Mouse (Mus musculus) layer of hippocampus, adult 18-20 months (tissue): Measurements from ENCODE around the gene Agbl5. TPM values are rescaled to one million over a fixed set of nuclear protein-coding genes. Genes with fewer than 3 reads are reported as not detected.
"Not testable (repeated sequence)": the region's sequence is repeated elsewhere in the genome, so short reads cannot be mapped to it uniquely, and the experiment has no call there.

ENCODE experiments used
- DNase-seq, 2 experiments: peaks; one replicate each; pipeline ENCODE4 v3.0.0; 2022; ENCODE audit warnings: low spot score in 2 of 2
- long read RNA-seq: library from polyadenylated mRNA; stranded (forward); transcript quantifications from one replicate; pipeline ENCODE4 v2.0.0, GENCODE M21; 2021
- total RNA-seq, 2 experiments: library from RNA; stranded (reverse); gene quantifications; 2 replicates each; pipeline ENCODE4 v1.2.3; 2021

Gene Agbl5
- total RNA-seq = 10 to 100 TPM; 11.5 to 13.3 TPM
- long read RNA-seq, partial matches to known transcripts = 4 of 9 reads
- long read RNA-seq, other reads (novel, unspliced or antisense) = 4 of 9 reads

- DNase-seq = peak; percentile 90 to 97
Observed at GRCm38 (mm10) chr5:30888337-30889087, at the start of gene Agbl5. Gene Agbl5, plus strand, starts transcription at chr5:30888694.

DNA sequence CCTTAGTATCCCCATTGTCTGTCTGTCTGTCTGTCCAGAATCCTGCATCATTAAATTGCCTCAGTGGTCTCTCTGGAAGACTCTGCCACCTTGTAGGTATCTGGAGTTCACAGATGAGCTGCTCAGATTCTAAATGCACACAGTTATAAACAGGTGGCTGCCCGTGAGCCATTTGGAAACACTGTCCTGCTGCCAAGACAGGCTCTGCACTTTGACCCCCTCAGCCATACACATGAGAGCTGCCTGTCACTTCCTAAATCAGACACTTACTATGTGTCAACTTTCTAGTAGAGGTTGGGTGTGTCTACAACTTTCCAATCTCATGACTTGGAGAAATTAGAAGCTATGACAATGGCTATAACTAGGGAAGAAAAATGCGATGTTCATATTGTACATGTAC lies 48.8 kb upstream of the Agbl5 start:
- DNase-seq = no peak

DNA sequence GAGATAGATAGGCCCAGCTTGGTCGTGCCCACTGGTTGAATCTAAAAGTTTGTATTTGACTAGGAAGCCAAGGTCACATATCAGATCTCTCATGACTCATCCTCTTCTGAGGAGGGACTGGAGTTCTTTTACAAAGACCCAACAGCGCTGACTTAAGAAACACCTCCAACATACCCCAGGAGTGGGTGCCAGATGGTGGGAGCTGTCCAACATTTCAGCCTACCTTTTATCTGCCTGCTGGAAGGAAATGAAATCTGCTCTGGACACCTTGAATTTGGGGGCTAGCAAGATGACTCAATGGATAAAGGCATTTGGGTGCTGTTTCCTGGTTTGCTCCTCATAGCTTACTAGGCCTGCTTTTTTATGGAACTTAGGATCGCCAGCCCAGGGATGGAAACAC lies 46.6 kb upstream of the Agbl5 start:
- no peak for DNase-seq

DNA sequence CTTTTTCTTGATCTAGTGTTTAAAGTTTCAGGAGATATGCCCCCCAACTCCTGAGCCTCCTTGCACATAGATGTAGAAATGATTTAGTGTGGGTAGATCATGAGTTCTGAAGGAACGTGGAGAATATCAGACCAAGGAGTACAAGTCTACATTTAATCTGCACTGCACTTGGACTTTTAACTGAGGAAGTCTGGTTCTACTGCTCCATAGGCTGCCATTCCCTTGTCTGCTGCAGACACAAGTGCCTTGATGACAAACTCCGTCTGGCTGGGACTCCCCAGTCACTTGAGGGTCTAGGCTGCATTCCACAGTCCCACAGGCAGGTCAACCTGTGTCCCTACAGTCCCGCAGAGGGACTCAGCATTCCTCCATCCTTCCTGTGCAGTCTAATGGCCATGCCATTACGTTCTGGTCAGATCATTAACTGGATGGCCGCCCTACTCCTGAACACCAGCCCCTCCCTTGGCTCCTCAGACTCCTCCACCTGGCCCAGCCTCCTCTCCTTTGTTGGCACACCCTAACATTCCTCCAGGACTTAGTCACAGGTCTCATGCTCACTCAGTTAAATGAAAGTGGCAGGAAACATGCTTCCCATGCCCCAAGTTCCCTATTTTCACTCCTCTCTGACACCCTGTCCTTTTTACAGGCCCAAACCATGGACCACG lies 38.5 kb upstream of the Agbl5 start:
- no peak for DNase-seq

DNA sequence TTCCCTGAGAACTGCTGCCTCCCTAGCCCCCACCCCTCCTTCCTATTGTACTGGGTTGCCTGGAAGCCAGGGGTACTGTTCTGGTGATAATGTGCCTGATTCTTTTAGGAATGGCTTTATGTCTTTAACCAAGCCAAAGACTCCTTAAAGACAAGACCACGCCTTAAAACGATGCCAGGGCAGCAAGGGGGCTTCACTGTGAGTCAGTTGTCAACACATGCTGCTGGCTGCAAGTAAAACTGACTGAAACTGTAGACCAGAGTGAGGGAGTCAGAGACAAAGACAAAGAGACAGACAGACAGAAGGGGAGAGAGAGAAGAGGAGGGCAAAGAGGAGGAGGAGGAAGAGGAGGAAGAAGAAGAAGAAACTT lies 38.0 kb upstream of the Agbl5 start:
- DNase-seq = no peak

GRCm38 (mm10) chr5:30853522-30853921 lies 35.0 kb upstream of the Agbl5 start:
- DNase-seq = no peak

GRCm38 (mm10) chr5:30855674-30856073 lies 32.8 kb upstream of the Agbl5 start:
- DNase-seq = no peak

GRCm38 (mm10) chr5:30856124-30856523 lies 32.4 kb upstream of the Agbl5 start:
- DNase-seq = no peak

- no peak for DNase-seq
Observed at GRCm38 (mm10) chr5:30863852-30864251, 24.6 kb upstream of the Agbl5 start.

GRCm38 (mm10) chr5:30864322-30864721 lies 24.2 kb upstream of the Agbl5 start:
- DNase-seq = no peak

GRCm38 (mm10) chr5:30866871-30867270 lies 21.6 kb upstream of the Agbl5 start:
- no peak for DNase-seq

DNA sequence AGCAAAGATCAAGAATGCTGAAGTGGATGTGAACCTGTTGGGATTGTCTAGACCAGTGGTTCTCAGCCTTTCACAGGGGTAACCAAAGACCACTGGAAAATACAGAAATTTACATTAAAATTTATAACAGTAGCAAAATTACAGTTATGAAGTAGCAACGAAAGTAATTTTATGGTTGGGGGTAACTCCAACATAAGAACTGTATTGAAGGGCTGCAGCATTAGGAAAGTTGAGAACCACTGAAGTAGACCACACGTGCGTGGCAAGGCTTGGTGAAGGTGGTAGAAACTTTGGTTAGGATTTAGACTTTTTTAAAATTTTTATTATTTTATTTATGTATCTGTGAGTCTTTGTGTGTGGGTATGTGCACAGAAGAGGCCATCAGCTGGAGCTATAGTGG lies 20.8 kb upstream of the Agbl5 start, which contains the start of gene Tmem214:
Gene Tmem214 (plus strand): TSS at position 301 of the 400 bp plus-strand sequence.
- DNase-seq = no peak

DNA sequence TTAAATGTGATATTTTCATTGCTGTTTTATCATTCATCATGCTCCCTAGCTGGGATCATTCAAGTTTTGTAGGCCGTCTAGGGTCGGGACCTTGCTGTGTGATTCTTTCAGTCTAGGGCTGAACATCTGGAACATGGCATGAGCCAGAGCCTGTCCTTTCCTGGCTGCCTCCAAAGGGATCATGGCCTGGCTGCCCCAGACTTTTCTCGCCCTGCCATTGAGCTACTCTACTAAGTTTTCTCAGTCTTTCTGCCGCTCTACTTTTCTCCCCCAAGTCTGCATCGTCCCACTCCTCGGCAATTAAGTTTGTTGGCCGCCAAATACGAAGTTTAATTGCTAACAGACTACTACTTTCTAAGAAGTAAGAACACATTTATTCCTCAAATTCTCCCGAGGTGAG lies 19.5 kb upstream of the Agbl5 start:
- no peak for DNase-seq

DNA sequence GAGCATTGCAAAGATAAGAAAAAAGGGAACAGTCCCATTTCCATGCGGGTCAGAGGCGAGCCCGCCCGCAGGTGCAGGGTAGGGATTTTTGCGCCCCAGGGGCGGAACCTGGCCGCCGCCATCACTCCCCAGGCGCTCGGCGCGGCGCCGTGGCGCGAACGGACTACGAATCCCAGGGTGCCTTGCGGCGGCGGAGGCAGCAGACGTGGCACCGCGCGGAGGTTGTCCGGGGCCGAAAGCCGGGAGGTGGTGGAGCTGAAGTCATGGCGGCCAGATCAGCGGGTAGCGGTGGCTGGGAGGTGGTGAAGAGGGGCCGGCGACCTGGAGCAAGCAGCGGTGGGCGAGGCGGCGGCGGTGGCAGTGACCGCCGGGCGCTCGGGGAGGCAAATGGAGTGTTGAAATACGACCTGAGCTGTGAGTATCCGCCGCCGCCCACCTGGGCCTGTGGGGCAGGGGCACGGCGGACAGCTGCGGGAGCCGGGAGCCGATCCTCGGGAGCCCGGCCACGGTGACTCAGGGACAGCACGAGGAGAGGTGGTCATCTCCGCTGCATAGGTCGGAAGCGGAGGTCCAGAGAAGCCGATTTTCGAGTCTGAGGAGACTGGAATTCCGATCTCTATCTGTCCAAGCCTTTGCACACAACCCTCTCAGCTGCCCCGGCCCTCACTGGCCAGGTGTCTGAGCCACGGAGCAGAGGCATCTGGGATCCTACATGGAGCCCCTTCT lies 18.9 kb upstream of the Agbl5 start:
- DNase-seq = peak; percentile 89 to 93

DNA sequence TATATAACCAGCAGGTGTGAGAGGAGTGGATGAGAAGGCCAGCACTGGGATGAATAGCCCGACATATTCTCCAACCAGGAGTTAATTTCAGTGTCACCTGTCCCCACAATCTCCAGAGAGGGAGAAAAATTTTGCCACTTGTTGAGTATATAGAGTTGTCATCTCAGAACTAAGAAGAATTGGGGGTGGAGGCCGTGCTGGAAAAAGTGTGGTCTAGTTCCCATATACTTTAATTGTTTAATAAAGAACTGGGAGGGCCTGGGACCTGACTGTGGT lies 18.4 kb upstream of the Agbl5 start:
- no peak for DNase-seq

GRCm38 (mm10) chr5:30872574-30872973 lies 15.9 kb upstream of the Agbl5 start:
- no peak for DNase-seq

DNA sequence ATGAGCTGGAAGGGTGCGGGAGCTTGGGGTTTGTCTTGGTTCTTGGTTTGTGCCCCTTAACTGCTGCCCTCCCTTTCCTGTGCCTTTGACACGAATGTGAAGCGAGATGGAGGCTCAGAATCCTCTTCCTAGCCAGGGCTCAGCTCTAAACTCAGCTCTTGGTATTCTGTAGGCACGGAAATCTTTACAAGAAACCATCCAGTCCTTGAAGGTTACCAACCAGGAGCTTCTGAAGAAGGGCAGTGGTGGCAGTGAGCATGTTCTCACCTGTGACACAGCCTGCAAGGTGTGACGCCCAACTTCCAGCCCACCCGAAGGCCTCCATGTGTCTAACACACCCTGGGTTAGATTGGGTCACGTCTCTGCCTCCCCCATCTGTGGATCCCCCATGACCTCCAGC lies 14.1 kb upstream of the Agbl5 start:
- no peak for DNase-seq

DNA sequence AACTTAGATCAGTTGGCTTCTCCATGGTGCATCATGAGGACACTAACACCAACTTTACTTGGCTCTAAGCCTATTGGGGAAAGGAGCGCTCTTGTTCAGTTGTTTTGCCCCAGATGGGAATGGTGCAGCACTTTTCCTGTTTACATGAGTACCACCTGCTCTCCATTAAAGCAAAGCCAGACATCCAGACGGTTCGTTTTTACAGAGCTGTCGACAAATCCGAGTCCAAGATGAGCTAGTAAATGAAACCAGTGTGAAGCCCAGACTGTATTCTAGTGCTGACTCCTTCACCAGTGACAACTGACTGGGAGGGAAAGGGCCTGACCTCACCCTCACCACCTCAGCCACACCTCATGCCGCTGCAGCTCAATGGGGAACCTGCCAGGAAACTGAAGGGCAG lies 9.9 kb upstream of the Agbl5 start:
- DNase-seq = peak; percentile 31 to 73

- no peak for DNase-seq
Observed at GRCm38 (mm10) chr5:30879347-30879943, 9.0 kb upstream of the Agbl5 start.

- not testable (repeated sequence) for DNase-seq
Observed at GRCm38 (mm10) chr5:30881839-30882238, 6.7 kb upstream of the Agbl5 start.

DNA sequence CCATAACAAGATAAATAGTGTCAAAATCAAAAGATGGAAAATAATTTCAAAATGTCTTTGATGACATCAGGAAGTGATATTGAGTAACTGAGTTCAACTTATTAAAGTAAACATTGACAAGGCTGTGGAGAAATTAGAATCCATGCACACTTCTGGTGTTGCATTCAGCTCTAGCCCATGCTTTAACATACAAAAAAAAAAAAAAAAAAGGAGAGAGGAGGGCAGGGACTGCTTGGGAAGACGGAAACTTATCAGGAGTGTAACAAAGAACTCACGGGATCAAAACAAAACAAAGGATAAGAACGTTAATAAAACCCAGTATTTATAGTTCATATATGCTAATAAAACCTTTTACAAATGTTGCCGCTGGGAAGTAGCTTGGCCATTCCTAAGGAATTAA lies 2.3 kb upstream of the Agbl5 start:
- no peak for DNase-seq

DNA sequence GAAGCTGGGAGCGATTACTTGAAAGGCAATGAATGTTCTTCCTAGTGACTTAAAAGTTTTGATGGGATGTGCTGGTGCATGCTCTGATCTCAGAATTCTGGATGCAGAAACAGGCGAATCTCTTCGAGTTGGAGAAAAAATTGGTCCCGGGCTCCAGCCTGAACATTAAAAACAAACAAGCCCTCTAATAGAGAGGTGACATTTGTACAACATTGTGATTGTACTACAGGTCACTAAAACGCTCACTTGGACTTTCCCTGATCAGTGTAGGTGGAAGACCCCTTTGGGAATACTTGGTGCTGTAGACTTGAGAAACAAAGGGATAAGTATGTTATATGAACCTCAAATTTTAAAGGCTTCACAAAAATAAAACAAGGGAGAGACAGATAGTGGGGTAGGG lies 1.8 kb upstream of the Agbl5 start:
- DNase-seq = no peak
